Mouse (Mus musculus) midbrain, embryonic 10.5 days (tissue): ENCODE data around the gene Fam187b. TPM values are rescaled to one million over a fixed set of nuclear protein-coding genes. Genes with fewer than 3 reads are reported as not detected.

ENCODE experiments used
- DNase-seq: peaks from one replicate; pipeline ENCODE4 v3.0.0-alpha.2; 2017; ENCODE audit warnings: low spot score
- H3K27ac ChIP-seq: fragments of 300-500 bp; sonication (generic); replicated peaks from 2 replicates; pipeline ENCODE4 v1.5.1; 2016; ENCODE audit warnings: mild to moderate bottlenecking
- H3K27me3 ChIP-seq: fragments of 300-500 bp; sonication (generic); 2 replicates; pipeline ENCODE4 v1.6.1; 2016; ENCODE audit warnings: low read depth, mild to moderate bottlenecking; ENCODE audit not compliant: poor library complexity, severe bottlenecking
- H3K36me3 ChIP-seq: fragments of 300-500 bp; sonication (generic); 2 replicates; pipeline ENCODE4 v1.6.1; 2016; ENCODE audit warnings: mild to moderate bottlenecking, moderate library complexity
- H3K4me1 ChIP-seq: fragments of 300-500 bp; sonication (generic); 2 replicates; pipeline ENCODE4 v1.6.1; 2016
- H3K4me3 ChIP-seq: fragments of 300-500 bp; sonication (generic); 2 replicates; pipeline ENCODE4 v1.5.1; 2016; ENCODE audit warnings: mild to moderate bottlenecking, moderate library complexity
- H3K9me3 ChIP-seq: fragments of 300-500 bp; sonication (generic); replicated peaks from 2 replicates; pipeline ENCODE4 v1.6.1; 2016; ENCODE audit warnings: mild to moderate bottlenecking
- WGBS: fragments of 180-500 bp; shearing (Covaris S2); methylation state at CpG from one replicate; pipeline ENCODE4 v1.1.7; 2016; 5-methylcytosine and 5-hydroxymethylcytosine counted together
- polyA plus RNA-seq: library from polyadenylated mRNA; unstranded; fragments of >200 nt; fragmentation: Nextera tagmentation; extraction: Ambion mirVana; gene quantifications from 2 replicates; pipeline ENCODE4 v1.2.1, GENCODE M21; 2016

Gene Fam187b
- polyA plus RNA-seq, 1 experiment from 2014 or later = 0.91 TPM

- no peak for DNase-seq
- Histone ChIP-seq H3K4me1 (peaks cover 23% of the 10 kb centered on the region), H3K36me3 (peaks cover 73% of the 10 kb centered on the region)
Measured at GRCm38 (mm10) chr7:30953459-30953858, 20.1 kb upstream of the Fam187b start.

GRCm38 (mm10) chr7:30954036-30954435 lies 19.6 kb upstream of the Fam187b start:
- Histone ChIP-seq H3K4me3 (no peak overlapping the region), H3K27ac (no peak overlapping the region), H3K27me3 (no peaks in the 10 kb centered on the region), H3K36me3 (peaks cover 75% of the 10 kb centered on the region), H3K9me3 (no peaks in the 10 kb centered on the region), H3K4me1 (peaks cover 26% of the 10 kb centered on the region)
- DNase-seq = no peak
- 90% methylated on average over 3 of the region's 3 CpGs for WGBS

More at GRCm38 (mm10) chr7:30953459-30953858, 20.1 kb upstream of the Fam187b start:
- Histone ChIP-seq H3K4me3 (no peak overlapping the region), H3K27ac (no peak overlapping the region), H3K9me3 (no peaks in the 10 kb centered on the region), H3K27me3 (no peaks in the 10 kb centered on the region)
- WGBS = 90% methylated on average over 6 of the region's 6 CpGs

- H3K9me3 ChIP-seq = no peaks in the 10 kb centered on the region
- peaks cover 26% of the 10 kb centered on the region for H3K4me1 ChIP-seq
- WGBS = 93% methylated on average over 12 of the region's 12 CpGs
- H3K27ac ChIP-seq = peak overlapping the region; percentile 99; the same call in 1 of the 2 replicates
- H3K4me3 ChIP-seq = peak overlapping the region; percentile 86
- peaks cover 67% of the 10 kb centered on the region for H3K36me3 ChIP-seq
- DNase-seq = no peak
- no peaks in the 10 kb centered on the region for H3K27me3 ChIP-seq
Measured at GRCm38 (mm10) chr7:30954971-30955520, 18.5 kb upstream of the Fam187b start.

GRCm38 (mm10) chr7:30955584-30956356 lies 17.8 kb upstream of the Fam187b start:
- H3K36me3 ChIP-seq = peaks cover 60% of the 10 kb centered on the region
- peak overlapping the region; percentile 99 for H3K27ac ChIP-seq
- H3K4me3 ChIP-seq = peak overlapping the region; percentile 86
- whole genome bisulfite sequencing = under 1% methylated on average over 63 of the region's 64 CpGs
- H3K27me3 ChIP-seq = no peaks in the 10 kb centered on the region
- peaks cover 26% of the 10 kb centered on the region for H3K4me1 ChIP-seq
- peak; percentile 91 for DNase-seq
- no peaks in the 10 kb centered on the region for H3K9me3 ChIP-seq

GRCm38 (mm10) chr7:30956357-30956751 lies 17.2 kb upstream of the Fam187b start:
- under 1% methylated on average over 46 of the region's 49 CpGs for WGBS
- Histone ChIP-seq H3K9me3 (no peaks in the 10 kb centered on the region), H3K4me1 (peaks cover 26% of the 10 kb centered on the region), H3K36me3 (peaks cover 60% of the 10 kb centered on the region), H3K27me3 (no peaks in the 10 kb centered on the region), H3K27ac (peak overlapping the region; percentile 99), H3K4me3 (peak overlapping the region; percentile 86)
- DNase-seq = no peak

GRCm38 (mm10) chr7:30956756-30957366 lies 16.7 kb upstream of the Fam187b start, which contains the start of gene Usf2:
Gene Usf2, minus strand, starts transcription at chr7:30956803.
- Histone ChIP-seq H3K4me3 (peak within 1 kb of the TSS; percentile 86), H3K9me3 (no peaks in the 10 kb centered on the region), H3K4me1 (peaks cover 26% of the 10 kb centered on the region), H3K27ac (peak within 1 kb of the TSS; percentile 99), H3K36me3 (peaks cover 60% of the 10 kb centered on the region), H3K27me3 (no peaks in the 10 kb centered on the region)
- under 1% methylated on average over 54 of the region's 82 CpGs for WGBS
- DNase-seq = peak; percentile 86

- peaks cover 26% of the 10 kb centered on the region for H3K4me1 ChIP-seq
- peaks cover 58% of the 10 kb centered on the region for H3K36me3 ChIP-seq
- H3K27me3 ChIP-seq = no peaks in the 10 kb centered on the region
- peak; percentile 90 for DNase-seq
- peak overlapping the region; percentile 86 for H3K4me3 ChIP-seq
- no peaks in the 10 kb centered on the region for H3K9me3 ChIP-seq
- peak overlapping the region; percentile 99 for H3K27ac ChIP-seq
- WGBS = under 1% methylated on average over 43 of the region's 43 CpGs
Measured at GRCm38 (mm10) chr7:30957367-30957783, 16.2 kb upstream of the Fam187b start.

GRCm38 (mm10) chr7:30958109-30958865 lies 15.3 kb upstream of the Fam187b start:
- 78% methylated on average over 28 of the region's 28 CpGs for WGBS
- peaks cover 26% of the 10 kb centered on the region for H3K4me1 ChIP-seq
- peak overlapping the region; percentile 86 for H3K4me3 ChIP-seq
- H3K27ac ChIP-seq = peak overlapping the region; percentile 99
- H3K36me3 ChIP-seq = peaks cover 49% of the 10 kb centered on the region
- H3K27me3 ChIP-seq = no peaks in the 10 kb centered on the region
- H3K9me3 ChIP-seq = no peaks in the 10 kb centered on the region
- DNase-seq = no peak

- no peaks in the 10 kb centered on the region for H3K27me3 ChIP-seq
- H3K27ac ChIP-seq = no peak overlapping the region
- H3K36me3 ChIP-seq = peaks cover 46% of the 10 kb centered on the region
- H3K9me3 ChIP-seq = no peaks in the 10 kb centered on the region
- H3K4me1 ChIP-seq = peaks cover 26% of the 10 kb centered on the region
- 93% methylated on average over 9 of the region's 9 CpGs for WGBS
- H3K4me3 ChIP-seq = no peak overlapping the region
- no peak for DNase-seq
Measured at GRCm38 (mm10) chr7:30958866-30959487, 14.6 kb upstream of the Fam187b start.

- peaks cover 37% of the 10 kb centered on the region for H3K36me3 ChIP-seq
- H3K27me3 ChIP-seq = no peaks in the 10 kb centered on the region
- no peak overlapping the region for H3K4me3 ChIP-seq
- WGBS = 91% methylated on average over 6 of the region's 6 CpGs
- no peak for DNase-seq
- H3K9me3 ChIP-seq = no peaks in the 10 kb centered on the region
- no peak overlapping the region for H3K27ac ChIP-seq
- peaks cover 25% of the 10 kb centered on the region for H3K4me1 ChIP-seq
Measured at GRCm38 (mm10) chr7:30959786-30960349, 13.7 kb upstream of the Fam187b start.

GRCm38 (mm10) chr7:30962862-30963261 lies 10.7 kb upstream of the Fam187b start:
- H3K27ac ChIP-seq = no peak overlapping the region
- no peaks in the 10 kb centered on the region for H3K9me3 ChIP-seq
- H3K36me3 ChIP-seq = peaks cover 37% of the 10 kb centered on the region
- no peaks in the 10 kb centered on the region for H3K27me3 ChIP-seq
- peaks cover 13% of the 10 kb centered on the region for H3K4me1 ChIP-seq
- H3K4me3 ChIP-seq = no peak overlapping the region
- WGBS = 88% methylated on average over 5 of the region's 5 CpGs
- no peak for DNase-seq

- H3K36me3 ChIP-seq = peaks cover 25% of the 10 kb centered on the region
- peaks cover 4% of the 10 kb centered on the region for H3K4me1 ChIP-seq
- 91% methylated on average over 7 of the region's 7 CpGs for WGBS
- no peak overlapping the region for H3K27ac ChIP-seq
- no peaks in the 10 kb centered on the region for H3K9me3 ChIP-seq
- DNase-seq = no peak
- no peak overlapping the region for H3K4me3 ChIP-seq
- no peaks in the 10 kb centered on the region for H3K27me3 ChIP-seq
Measured at GRCm38 (mm10) chr7:30964366-30964765, 9.2 kb upstream of the Fam187b start.
